Comparison of ENCODE assay signal across 8 mouse cellular contexts in the genomic region with DNA sequence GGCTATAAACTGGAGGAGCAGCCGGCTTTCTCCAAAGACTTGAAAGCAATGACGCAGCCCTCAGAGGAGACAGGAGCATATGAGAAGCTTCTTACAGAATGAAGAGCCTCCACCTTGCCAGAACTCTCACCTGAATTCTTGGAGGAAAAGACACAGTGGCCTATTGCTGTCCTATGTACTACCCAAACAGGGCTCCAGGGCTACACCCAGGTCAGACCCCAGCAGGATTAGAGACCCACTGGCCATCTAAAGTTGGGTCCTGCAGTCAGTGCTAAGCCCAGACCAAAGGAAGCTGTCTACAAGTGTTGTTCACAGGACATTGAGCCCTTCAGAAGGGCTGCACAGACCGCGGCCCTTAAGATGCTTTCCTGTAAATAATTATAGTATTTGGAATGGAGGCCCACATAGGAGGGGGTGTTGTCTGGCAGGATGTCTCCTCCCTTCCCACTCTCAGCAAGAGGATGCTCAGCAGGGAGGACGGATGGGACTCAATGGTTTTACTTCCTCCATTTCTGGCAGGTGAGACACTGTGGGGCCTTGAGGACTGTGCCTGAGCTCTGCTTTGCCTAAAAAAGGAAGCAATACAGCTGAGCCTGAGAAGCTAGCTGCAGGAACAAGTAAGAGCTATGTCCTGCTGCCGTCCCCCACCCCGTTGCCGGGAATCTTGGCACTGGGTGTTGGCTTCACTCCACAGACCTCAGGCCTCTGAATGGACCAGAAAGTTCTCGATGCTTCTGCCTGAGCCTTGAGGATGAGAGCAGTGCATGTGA. TPM values are rescaled to one million over a fixed set of nuclear protein-coding genes. Genes with fewer than 3 reads are reported as not detected.
DNase-seq lines count a peak whose midpoint lies in the region; ATAC-seq lines count a peak whose summit lies in the region.

No protein-coding gene starts in this region.

- no peaks in the 10 kb centered on the region for H3K36me3 ChIP-seq in forebrain, embryonic 14.5 days (ENCODE audit: control insufficient read depth, insufficient read depth, low read length)
- H3K36me3 ChIP-seq in stomach, embryonic 14.5 days (ENCODE audit: control insufficient read depth, insufficient read depth, low read length) = no peaks in the 10 kb centered on the region

- intact Hi-C loops in heart, postnatal 10 days (cut with DNase I) = loop anchor here (10.0 kb wide), 1 partner anchor 290 kb away; no protein-coding TSS in a partner anchor

- H3K4me3 ChIP-seq in forebrain, embryonic 14.5 days (ENCODE audit: low read depth, low read length) = peak overlapping the region; percentile 32
- peak overlapping the region; percentile 37; the same call in 1 of the 2 replicates for H3K4me3 ChIP-seq in stomach, embryonic 14.5 days (ENCODE audit: low read depth, low read length)

- H3K27me3 ChIP-seq in forebrain, embryonic 14.5 days (replicated peaks; ENCODE audit: control insufficient read depth, insufficient read depth, low read length) = peaks cover 4% of the 10 kb centered on the region; the same call in 1 of the 2 replicates
- no peaks in the 10 kb centered on the region for H3K27me3 ChIP-seq in stomach, embryonic 14.5 days (ENCODE audit: control insufficient read depth, insufficient read depth, low read length)

- peak overlapping the region; percentile 56 for H3K4me2 ChIP-seq in forebrain, embryonic 14.5 days (ENCODE audit: low read length)
- peak overlapping the region; percentile 80 for H3K4me2 ChIP-seq in stomach, embryonic 14.5 days (replicated peaks; ENCODE audit: low read depth, low read length)

- WGBS in forebrain, embryonic 14.5 days = 54% methylated on average over 9 of the region's 9 CpGs
- 45% methylated on average over 9 of the region's 9 CpGs for WGBS in stomach, embryonic 14.5 days

- peaks cover 4% of the 10 kb centered on the region for H3K4me1 ChIP-seq in forebrain, embryonic 14.5 days (ENCODE audit: control insufficient read depth, insufficient read depth, low read length)
- H3K4me1 ChIP-seq in stomach, embryonic 14.5 days (ENCODE audit: control insufficient read depth, insufficient read depth, low read length) = peaks cover 15% of the 10 kb centered on the region; the same call in 1 of the 2 replicates

- H3K9ac ChIP-seq in forebrain, embryonic 14.5 days (ENCODE audit: low read length) = peak overlapping the region; percentile 51; the same call in 1 of the 2 replicates
- H3K9ac ChIP-seq in stomach, embryonic 14.5 days (replicated peaks; ENCODE audit: low read depth, low read length) = no peak overlapping the region

- no peaks in the 10 kb centered on the region for H3K9me3 ChIP-seq in forebrain, embryonic 14.5 days (replicated peaks; ENCODE audit: control insufficient read depth, low read length)
- H3K9me3 ChIP-seq in stomach, embryonic 14.5 days (ENCODE audit: control insufficient read depth, low read depth, low read length) = no peaks in the 10 kb centered on the region

- peak; percentile 87 for DNase-seq in A20 (ENCODE audit: low read depth, low spot score)
- DNase-seq in adrenal gland, postnatal 14 days = peak; percentile 66
- DNase-seq in forebrain, embryonic 14.5 days (ENCODE audit: low spot score) = no peak
- DNase-seq in heart, postnatal 10 days = peak; percentile 83 to 85
- DNase-seq in kidney, postnatal 14 days = peak; percentile 85
- DNase-seq in lung, postnatal 4 days = peak; percentile 63 to 81
- DNase-seq in urinary bladder, postnatal 10 days (ENCODE audit: low spot score) = no peak

- no peak for ATAC-seq in forebrain, embryonic 14.5 days
- no peak for ATAC-seq in stomach, embryonic 14.5 days (ENCODE audit: insufficient number of reproducible peaks, insufficient read depth, low FRiP score, low read depth)

- H3K27ac ChIP-seq in forebrain, embryonic 14.5 days (ENCODE audit: low read depth, low read length) = peak overlapping the region; percentile 35; the same call in 1 of the 2 replicates
- peak overlapping the region; percentile 89 for H3K27ac ChIP-seq in stomach, embryonic 14.5 days (ENCODE audit: low read length)

RNA-seq across cellular contexts. Expression of gene Vwa1, which starts 0.7 kb away (rescaled TPM):
- total RNA-seq in adrenal gland, postnatal 14 days (2021) = 5.2 and 5.5 TPM in 2 replicates
- 21.8 and 24.6 TPM in 2 replicates for polyA plus RNA-seq in forebrain, embryonic 14.5 days (2014; fragmentation: Nextera tagmentation; extraction: Ambion mirVana)
- 10 to 100 TPM; 14.0 to 15.8 TPM for total RNA-seq in heart, postnatal 10 days (2021)
- polyA plus RNA-seq in stomach, embryonic 14.5 days (2014; fragmentation: Nextera tagmentation; extraction: Ambion mirVana) = 26.8 and 28.4 TPM in 2 replicates

RNA-seq across cellular contexts. Expression of gene Tmem88b, which starts 10.5 kb away (rescaled TPM):
- total RNA-seq in adrenal gland, postnatal 14 days (2021) = 0.79 and 0.82 TPM in 2 replicates
- 0.12 and 0.25 TPM in 2 replicates for polyA plus RNA-seq in forebrain, embryonic 14.5 days (2014; fragmentation: Nextera tagmentation; extraction: Ambion mirVana)
- 1 to 10 TPM; 2.0 to 2.3 TPM for total RNA-seq in heart, postnatal 10 days (2021)
- polyA plus RNA-seq in stomach, embryonic 14.5 days (2014; fragmentation: Nextera tagmentation; extraction: Ambion mirVana) = 0.54 and 0.81 TPM in 2 replicates

RNA-seq across cellular contexts. Expression of gene Atad3a, which starts 14.3 kb away (rescaled TPM):
- total RNA-seq in adrenal gland, postnatal 14 days (2021) = 117 and 127 TPM in 2 replicates
- polyA plus RNA-seq in forebrain, embryonic 14.5 days (2014; fragmentation: Nextera tagmentation; extraction: Ambion mirVana) = 62.0 and 70.0 TPM in 2 replicates
- 10 to 100 TPM; 67.1 to 73.1 TPM for total RNA-seq in heart, postnatal 10 days (2021)
- polyA plus RNA-seq in stomach, embryonic 14.5 days (2014; fragmentation: Nextera tagmentation; extraction: Ambion mirVana) = 89.1 and 90.9 TPM in 2 replicates

RNA-seq across cellular contexts. Expression of gene Ankrd65, which starts 15.1 kb away (rescaled TPM):
- not detected in 2 replicates for total RNA-seq in adrenal gland, postnatal 14 days (2021)
- not detected in 2 replicates for polyA plus RNA-seq in forebrain, embryonic 14.5 days (2014; fragmentation: Nextera tagmentation; extraction: Ambion mirVana)
- not detected for total RNA-seq in heart, postnatal 10 days (2021)
- 0.38 and 0.46 TPM in 2 replicates for polyA plus RNA-seq in stomach, embryonic 14.5 days (2014; fragmentation: Nextera tagmentation; extraction: Ambion mirVana)

RNA-seq across cellular contexts. Expression of gene Mrpl20, which starts 27.5 kb away (rescaled TPM):
- 194 and 200 TPM in 2 replicates for total RNA-seq in adrenal gland, postnatal 14 days (2021)
- polyA plus RNA-seq in forebrain, embryonic 14.5 days (2014; fragmentation: Nextera tagmentation; extraction: Ambion mirVana) = 274 and 313 TPM in 2 replicates
- 10 to 100 TPM; 77.2 to 83.5 TPM for total RNA-seq in heart, postnatal 10 days (2021)
- polyA plus RNA-seq in stomach, embryonic 14.5 days (2014; fragmentation: Nextera tagmentation; extraction: Ambion mirVana) = 209 and 211 TPM in 2 replicates

Comparison
In these comparisons a context has a peak if more than half of its experiments do, and no peak if none do; other contexts are left out.
1. DNase-seq: peak in A20 (single experiment), adrenal gland, postnatal 14 days (single experiment), heart, postnatal 10 days (2 of 2), kidney, postnatal 14 days (single experiment) and lung, postnatal 4 days (2 of 2); none in forebrain, embryonic 14.5 days (single experiment) and urinary bladder, postnatal 10 days (single experiment).